Mouse (Mus musculus) stomach, postnatal 0 days (tissue): ENCODE measurements around the gene Smyd4.
"Not testable (repeated sequence)": the region's sequence is repeated elsewhere in the genome, so short reads cannot be mapped to it uniquely, and the experiment has no call there.

Experiments
- CTCF ChIP-seq: IDR thresholded peaks from 2 replicates; pipeline ENCODE4 v1.5.1; 2016; ENCODE audit warnings: antibody characterized with exemption, low read depth, mild to moderate bottlenecking, moderate library complexity
- EP300 ChIP-seq: optimal IDR thresholded peaks from 2 replicates; pipeline ENCODE3; 2016; ENCODE audit warnings: antibody characterized with exemption

GRCm38 (mm10) chr11:75378786-75379185 is 30.6 kb downstream of the Smyd4 start:
- not testable (repeated sequence) for TF ChIP-seq CTCF, EP300
